Comparison of ENCODE assay signal across 24 mouse cellular contexts in the genomic region with DNA sequence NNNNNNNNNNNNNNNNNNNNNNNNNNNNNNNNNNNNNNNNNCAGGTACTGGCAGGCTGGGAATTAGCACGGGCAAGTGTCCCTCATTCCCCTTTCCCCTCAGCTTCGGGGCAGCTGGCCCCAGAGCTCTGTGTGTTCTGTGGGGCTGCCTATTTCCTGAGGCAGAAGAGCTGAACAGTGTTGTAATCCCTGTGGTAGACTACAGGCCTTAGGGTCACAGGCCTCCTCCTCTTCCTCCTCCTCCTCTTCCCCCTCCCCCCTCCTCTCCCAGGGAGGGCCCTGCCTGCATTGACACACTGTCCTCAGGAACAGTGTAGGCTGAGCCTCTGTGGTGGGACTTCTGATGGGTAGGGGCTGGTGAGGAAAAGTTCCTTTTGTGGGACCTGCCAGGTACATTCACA.
A peak's percentile ranks its signal among the peaks of the same experiment; 100 is the strongest.
DNase-seq lines count a peak whose midpoint lies in the region; ATAC-seq lines count a peak whose summit lies in the region.
"Had no signal": no experiment of that assay in that cellular context is flagged by ENCODE, and none has a peak within 500 bp of the region (broad histone marks: within the 10 kb centered on the region; RNA-seq: fewer than 3 reads in every experiment).

No protein-coding gene starts in this region.

- no peak overlapping the region for H3K9ac ChIP-seq in lung, embryonic 15.5 days
- H3K9ac ChIP-seq: embryonic facial prominence, embryonic 13.5 days; limb, embryonic 12.5 days; liver, embryonic 14.5 days had no signal

- peaks cover 16% of the 10 kb centered on the region; the same call in 1 of the 2 replicates for H3K4me1 ChIP-seq in heart, embryonic 10.5 days
- H3K4me1 ChIP-seq in lung, embryonic 15.5 days = no peaks in the 10 kb centered on the region
- H3K4me1 ChIP-seq: megakaryocyte, embryonic 14.5 days had no signal

- DNase-seq in heart, embryonic 10.5 days (ENCODE audit: low spot score) = no peak
- DNase-seq in heart, postnatal 10 days = no peak
- DNase-seq in lung, postnatal 14 days = no peak
- DNase-seq in adrenal gland, postnatal 14 days = no peak
- DNase-seq: adrenal gland, postnatal 36 days; cerebellum, adult 11-12 months; cerebellum, postnatal 14 days; embryo, embryonic 11 days; gastrocnemius, postnatal 25 days; heart, adult 2 months; heart, postnatal 36 days; kidney, postnatal 25 days; lung, postnatal 10 days had no signal

- 46% methylated on average over 2 of the region's 2 CpGs for WGBS in heart, embryonic 10.5 days
- 52% methylated on average over 2 of the region's 2 CpGs for WGBS in lung, embryonic 15.5 days

- H3K36me3 ChIP-seq in heart, embryonic 10.5 days = no peaks in the 10 kb centered on the region
- no peaks in the 10 kb centered on the region for H3K36me3 ChIP-seq in lung, embryonic 15.5 days
- H3K36me3 ChIP-seq: embryonic facial prominence, embryonic 13.5 days; limb, embryonic 12.5 days had no signal

- H3K4me3 ChIP-seq in heart, embryonic 10.5 days = no peak overlapping the region
- H3K4me3 ChIP-seq in lung, embryonic 15.5 days = no peak overlapping the region
- H3K4me3 ChIP-seq: embryonic facial prominence, embryonic 13.5 days; erythroblast, embryonic 14.5 days; heart, adult 2 months; layer of hippocampus, adult 2 months; limb, embryonic 12.5 days; megakaryocyte, embryonic 14.5 days had no signal

- H3K27me3 ChIP-seq in heart, embryonic 10.5 days (ENCODE audit: insufficient read depth, poor library complexity, severe bottlenecking) = peaks cover 70% of the 10 kb centered on the region
- peaks cover 13% of the 10 kb centered on the region; the same call in 1 of the 2 replicates for H3K27me3 ChIP-seq in lung, embryonic 15.5 days

- H3K27ac ChIP-seq in heart, embryonic 10.5 days = 0 out of 2 replicates have a peak overlapping the region, but pooled peaks have one; percentile 1
- H3K27ac ChIP-seq in lung, embryonic 15.5 days = no peak overlapping the region
- H3K27ac ChIP-seq: embryonic facial prominence, embryonic 13.5 days; heart, adult 2 months; layer of hippocampus, adult 2 months; limb, embryonic 12.5 days; liver, embryonic 14.5 days had no signal

- ATAC-seq in lung, embryonic 15.5 days (ENCODE audit: borderline replicate concordance, extremely low read depth, low FRiP score, low TSS enrichment) = 0 out of 2 replicates have a peak, but pooled peaks have one; percentile 26
- ATAC-seq in common myeloid progenitor, adult 5-6 weeks (replicated peaks; ENCODE audit: low read depth, poor library complexity, severe bottlenecking) = peak; percentile 67
- ATAC-seq in neutrophil, adult 5-6 weeks (ENCODE audit: extremely low read depth, insufficient number of reproducible peaks, low FRiP score, poor library complexity, severe bottlenecking) = 0 out of 2 replicates have a peak, but pooled peaks have one; percentile 13
- ATAC-seq: forebrain, embryonic 16.5 days; intestine, postnatal 0 days had no signal

- intact Hi-C loops in heart, postnatal 10 days (cut with DNase I) = loop anchor here (10.0 kb wide), 1 partner anchor 853 kb away; no protein-coding TSS in a partner anchor

- no peaks in the 10 kb centered on the region for H3K9me3 ChIP-seq in heart, embryonic 10.5 days
- no peaks in the 10 kb centered on the region for H3K9me3 ChIP-seq in lung, embryonic 15.5 days
- H3K9me3 ChIP-seq: embryonic facial prominence, embryonic 13.5 days; limb, embryonic 12.5 days had no signal

- H3K4me2 ChIP-seq in lung, embryonic 15.5 days = no peak overlapping the region
- H3K4me2 ChIP-seq: embryonic facial prominence, embryonic 13.5 days; limb, embryonic 12.5 days had no signal

Comparison
In these comparisons a context has a peak if more than half of its experiments do, and no peak if none do; other contexts are left out.
1. ATAC-seq: peak in every context shown above with its lines; median percentile 67 in common myeloid progenitor, adult 5-6 weeks; 26 in lung, embryonic 15.5 days; 13 in neutrophil, adult 5-6 weeks.